Mouse (Mus musculus) central nervous system, embryonic 11.5 days (tissue): Measurements from ENCODE around the gene Dbr1. TPM values are rescaled to one million over a fixed set of nuclear protein-coding genes. Genes with fewer than 3 reads are reported as not detected.

Source experiments
- polyA plus RNA-seq: library from polyadenylated mRNA; depleted of rRNA; stranded (reverse); fragments of >200 nt; gene quantifications from 2 replicates; pipeline ENCODE4 v1.2.3, GENCODE M21; 2012; rRNA removed

Dbr1 gene
- 21.8 and 27.0 TPM in 2 replicates for polyA plus RNA-seq

DNA sequence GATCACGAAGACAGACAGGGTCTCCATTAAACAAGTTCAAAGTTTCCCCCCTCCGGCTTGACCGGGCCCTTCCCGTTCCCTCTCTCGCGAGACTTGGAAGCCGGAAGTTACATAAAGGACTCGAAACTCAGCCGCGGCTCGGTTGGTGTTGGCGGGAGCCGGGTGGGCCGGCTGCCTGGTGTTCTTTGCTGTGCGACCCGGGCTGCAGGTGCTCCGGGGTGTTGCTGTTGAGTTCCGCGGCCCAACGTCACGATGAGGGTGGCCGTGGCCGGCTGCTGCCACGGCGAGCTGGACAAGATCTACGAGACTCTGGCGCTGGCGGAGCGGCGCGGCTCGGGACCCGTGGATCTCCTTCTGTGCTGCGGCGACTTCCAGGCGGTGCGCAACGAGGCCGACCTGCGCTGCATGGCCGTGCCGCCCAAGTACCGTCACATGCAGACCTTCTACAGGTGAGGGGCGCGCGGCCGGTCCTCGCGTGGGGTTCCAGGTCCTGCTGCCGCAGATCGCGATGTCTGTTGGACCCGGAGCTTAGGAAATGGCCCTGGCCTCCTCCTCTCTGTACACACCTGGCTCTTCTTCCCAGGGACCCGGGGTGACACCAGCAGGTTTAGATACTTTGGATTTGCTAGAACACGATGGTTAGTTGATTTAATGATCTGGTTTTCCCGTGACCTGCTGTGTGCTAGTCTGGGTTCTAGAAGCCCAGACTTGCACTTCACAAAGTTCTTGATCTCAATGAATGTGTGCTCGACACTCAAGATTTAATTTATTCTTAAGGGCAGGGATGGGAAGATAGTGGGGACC is at the start of gene Dbr1:
Dbr1 (plus strand) TSS at position 123 of the 804 bp plus-strand sequence.

DNA sequence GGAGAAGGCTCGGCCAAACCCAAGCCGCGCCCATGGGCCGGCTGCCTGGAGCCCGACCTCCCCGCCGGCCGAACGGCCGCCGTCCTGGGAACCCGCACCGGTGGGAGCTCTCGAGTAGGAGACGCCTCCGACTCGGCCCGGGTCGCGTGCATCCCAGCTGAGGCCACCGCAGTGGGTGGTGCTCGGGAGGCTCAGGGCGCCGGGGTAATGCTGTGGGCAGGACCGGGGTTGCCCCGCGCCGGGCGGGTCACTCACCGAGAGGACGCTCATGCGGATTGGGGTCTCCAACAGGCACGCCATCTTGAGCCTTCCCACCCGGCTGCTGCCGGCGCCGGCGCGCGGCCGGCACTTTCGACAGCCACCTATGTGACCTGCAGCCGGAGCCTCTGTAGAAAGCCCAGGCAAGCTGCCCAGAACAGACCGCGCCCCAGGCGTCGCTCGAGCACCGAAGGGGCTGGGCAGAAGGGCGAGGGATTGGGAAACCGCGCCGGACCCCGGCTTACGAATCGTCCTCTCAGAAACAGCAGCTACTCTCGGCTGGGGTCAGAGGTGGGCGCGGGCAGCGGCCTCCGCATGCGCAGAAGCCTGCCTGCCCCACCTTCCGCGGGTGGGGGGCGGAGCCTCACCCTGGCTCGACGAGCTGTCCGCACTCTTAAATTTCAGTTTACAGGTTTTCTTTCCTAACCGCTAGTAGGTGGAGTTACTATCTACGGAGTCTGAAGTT is 7.1 kb upstream of the Dbr1 start, which contains the start of gene Armc8:
Armc8 (minus strand) TSS at position 553 of the 724 bp plus-strand sequence.

DNA sequence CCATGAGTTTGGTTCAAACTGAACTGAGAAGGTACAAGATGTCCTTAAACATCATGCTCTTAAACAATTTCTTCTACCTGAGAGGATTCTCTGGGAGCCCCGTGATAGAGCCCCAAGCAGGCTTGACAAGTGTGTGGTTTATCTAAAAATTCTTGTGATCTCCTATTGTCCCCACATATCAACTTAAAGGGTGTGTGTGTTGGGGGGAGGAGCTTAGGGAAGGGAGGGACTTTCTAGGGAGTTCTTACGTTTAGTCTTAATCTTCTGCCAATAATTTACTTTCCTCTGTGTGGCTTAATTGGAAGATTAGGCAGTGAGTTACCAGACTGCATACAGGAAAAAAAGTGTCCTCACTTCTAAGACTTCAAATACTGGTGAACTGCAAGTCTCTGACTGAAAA is 36.6 kb downstream of the Dbr1 start, which contains the start of gene A4gnt:
A4gnt (plus strand) TSS at position 301 of the 400 bp plus-strand sequence.

DNA sequence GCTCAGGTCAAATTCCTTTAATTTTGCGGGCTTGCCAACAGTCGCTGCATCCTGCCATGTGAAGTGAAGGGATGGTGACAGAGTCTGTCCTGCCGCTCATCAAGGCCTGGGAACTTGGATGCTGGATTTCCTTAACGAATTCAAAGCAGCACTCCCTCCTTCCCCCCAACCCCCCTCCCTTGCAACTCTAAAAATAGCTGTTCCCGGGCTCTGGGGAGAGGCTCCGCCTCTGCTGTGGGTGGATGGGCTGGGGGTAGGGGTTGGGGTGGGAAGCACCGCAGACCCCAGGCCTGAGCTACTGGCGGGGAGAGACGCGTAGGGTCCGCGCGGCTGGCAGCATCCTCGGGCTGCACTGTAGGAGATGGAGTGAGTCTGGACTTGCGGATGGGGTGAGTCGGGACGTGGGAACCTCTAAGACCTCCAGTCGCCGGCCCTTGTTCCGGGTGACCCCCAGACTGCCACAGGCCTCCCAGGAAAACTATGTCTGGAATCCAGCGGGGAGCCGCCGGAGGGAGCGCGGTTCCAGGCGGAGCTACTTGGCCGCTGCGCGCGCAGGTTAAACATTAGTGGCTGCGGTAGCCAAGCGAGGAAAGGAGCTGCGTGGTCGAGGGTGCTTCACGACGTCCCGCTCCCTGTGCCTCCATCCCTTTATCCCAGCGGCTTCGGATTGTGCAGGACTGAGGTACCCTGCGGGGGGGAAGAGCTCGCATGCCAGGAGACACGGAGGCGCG is 53.8 kb downstream of the Dbr1 start, which contains the start of gene Dzip1l:
Dzip1l (plus strand) TSS at position 216 of the 731 bp plus-strand sequence.

Other genes with a start within 250 kb of the Dbr1 start
- gene Esyt3, start 217.2 kb upstream of the Dbr1 start, polyA plus RNA-seq = 0.22 and 0.42 TPM in 2 replicates
- 21.8 and 25.7 TPM in 2 replicates for gene Mras, start 138.4 kb upstream of the Dbr1 start, polyA plus RNA-seq
- 0.18 TPM in 1 of 2 replicates, not detected in the other for gene Nme9, start 124.3 kb upstream of the Dbr1 start, polyA plus RNA-seq
- gene Armc8, start 6.9 kb upstream of the Dbr1 start, polyA plus RNA-seq = 22.8 and 28.4 TPM in 2 replicates
- gene A4gnt, start 36.7 kb downstream of the Dbr1 start, polyA plus RNA-seq = not detected in 2 replicates
- gene Dzip1l, start 53.7 kb downstream of the Dbr1 start, polyA plus RNA-seq = 15.0 and 15.4 TPM in 2 replicates
- gene Cldn18, start 141.5 kb downstream of the Dbr1 start, polyA plus RNA-seq = 0.04 TPM in 1 of 2 replicates, not detected in the other